Mouse (Mus musculus): ENCODE data around the gene Ccdc3.

The Ccdc3 gene

GRCm38 (mm10) chr2:5161002-5161745 lies 23.6 kb downstream of the Ccdc3 start:
- DNase-seq, result no peak

DNA sequence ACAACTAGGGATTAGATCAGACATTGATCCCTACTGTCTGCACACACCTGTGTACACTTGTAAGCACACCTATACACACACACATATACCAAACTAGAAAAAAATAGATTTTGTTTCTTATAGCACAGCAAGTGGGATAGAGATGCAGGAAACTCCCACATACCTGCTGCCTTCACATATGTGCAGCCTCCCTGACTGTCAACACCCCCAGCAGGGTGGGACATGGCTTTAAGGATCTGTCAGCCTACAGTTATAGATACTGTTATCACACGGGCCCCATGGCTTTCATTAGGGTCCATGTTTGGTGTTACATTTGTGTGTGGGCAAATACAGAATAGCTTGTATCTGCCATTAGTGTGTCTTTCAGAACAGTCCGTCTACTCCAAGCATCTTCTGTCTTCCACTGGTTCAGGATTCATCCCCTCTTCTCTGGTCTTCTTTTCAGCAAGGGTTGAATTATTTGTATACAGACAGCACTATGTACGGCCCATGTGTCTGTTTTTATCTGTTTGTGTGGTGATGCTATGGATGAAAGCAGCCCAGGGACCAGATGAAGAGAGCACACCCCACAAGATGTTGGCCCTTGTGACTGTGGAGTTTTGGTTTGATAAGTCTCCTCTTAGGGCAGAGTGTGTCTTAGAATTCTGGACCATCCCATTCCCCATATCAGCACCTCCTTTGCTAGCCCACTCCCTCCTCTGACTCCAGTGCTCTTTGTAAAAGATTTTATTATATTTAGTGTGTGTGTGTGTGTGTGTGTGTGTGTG lies 24.5 kb downstream of the Ccdc3 start:
- DNase-seq, result no peak

- no peak for DNase-seq
These were observed 25.2 kb downstream of the Ccdc3 start for GRCm38 (mm10) chr2:5162756-5163155.

- DNase-seq, result no peak
These were observed 28.4 kb downstream of the Ccdc3 start for GRCm38 (mm10) chr2:5165941-5166361.

DNA sequence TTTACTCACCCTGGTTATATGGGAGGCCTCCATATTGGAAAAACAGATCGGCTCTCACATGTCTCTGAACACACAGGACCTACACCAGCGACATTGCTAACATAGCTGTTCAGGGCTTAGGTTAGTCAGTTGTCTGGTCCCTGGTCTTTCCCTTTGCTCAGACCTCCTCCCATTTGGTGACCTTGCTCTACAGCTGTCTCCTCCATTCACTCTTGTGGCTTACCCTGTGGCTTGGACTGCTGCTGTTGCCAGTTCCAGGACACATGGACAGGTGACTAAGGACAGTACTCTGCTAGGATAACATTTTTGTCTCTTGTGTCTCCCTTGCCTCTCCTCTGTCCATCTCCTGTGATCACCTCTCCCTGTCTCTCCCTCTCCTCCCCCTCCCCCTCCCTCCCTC lies 29.2 kb downstream of the Ccdc3 start:
- DNase-seq, result no peak

- DNase-seq, result no peak
These were observed 33.2 kb downstream of the Ccdc3 start for GRCm38 (mm10) chr2:5170815-5171214.

DNA sequence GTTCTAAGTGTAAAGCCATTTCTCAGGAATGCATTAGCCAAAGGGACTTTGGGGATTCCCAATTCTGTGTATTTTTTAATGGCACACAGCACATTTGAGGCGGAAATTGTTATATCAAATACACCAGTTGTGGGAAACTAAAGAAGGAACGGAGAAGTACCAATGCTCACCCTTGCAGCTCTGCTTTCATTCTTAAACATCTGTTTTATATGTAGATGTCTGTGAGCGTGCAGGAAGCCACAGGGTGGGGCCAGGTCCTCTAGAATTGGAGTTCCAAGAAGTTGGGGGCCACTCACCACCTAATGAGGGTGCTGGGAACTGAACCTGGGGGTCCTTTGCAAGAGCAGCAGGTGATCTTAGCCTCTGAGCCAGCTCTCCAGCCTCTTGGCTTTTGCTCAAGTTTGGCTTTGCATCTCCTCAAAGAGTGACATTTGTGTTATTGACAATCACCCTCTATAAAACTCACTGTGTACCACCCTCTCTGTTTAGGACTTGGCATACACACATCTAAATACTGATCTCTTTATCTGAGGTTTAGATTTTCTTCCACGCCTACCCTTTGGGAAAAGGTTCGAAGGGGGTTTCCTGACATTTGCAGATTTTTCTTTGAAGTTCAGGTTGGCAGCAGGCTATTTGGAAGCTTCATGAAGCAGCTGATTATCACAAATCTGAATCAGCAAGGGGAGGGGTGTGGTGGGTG lies 33.9 kb downstream of the Ccdc3 start:
- DNase-seq, result no peak

- DNase-seq, result no peak
These were observed 35.2 kb downstream of the Ccdc3 start for GRCm38 (mm10) chr2:5172773-5173172.

GRCm38 (mm10) chr2:5174716-5175115 lies 37.1 kb downstream of the Ccdc3 start:
- no peak for DNase-seq

GRCm38 (mm10) chr2:5181462-5182443 lies 44.2 kb downstream of the Ccdc3 start:
- DNase-seq, result no peak

- DNase-seq, result no peak
These were observed 46.6 kb downstream of the Ccdc3 start for GRCm38 (mm10) chr2:5184166-5184565.

- no peak for DNase-seq
These were observed 48.1 kb downstream of the Ccdc3 start for GRCm38 (mm10) chr2:5185631-5186030.

- no peak for DNase-seq
These were observed 54.6 kb downstream of the Ccdc3 start for GRCm38 (mm10) chr2:5192156-5192555.

DNA sequence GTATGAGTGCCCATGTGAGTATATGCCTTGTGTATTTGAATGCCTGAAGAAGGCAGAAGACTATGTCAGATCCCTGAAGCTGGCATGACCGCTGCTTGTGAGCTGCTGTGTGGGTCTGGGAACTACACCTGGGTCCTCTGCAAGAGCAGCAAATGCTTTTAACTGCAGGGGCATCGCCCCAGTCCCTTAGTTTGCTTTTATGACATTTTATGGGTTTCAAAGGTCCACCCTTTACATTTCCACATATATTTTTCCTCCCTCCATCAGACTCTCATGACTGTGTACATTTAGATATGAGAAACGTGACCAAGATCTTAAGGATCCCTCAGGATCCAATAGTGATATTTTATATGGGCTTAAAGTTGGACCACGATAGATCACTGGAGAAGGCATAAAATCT lies 55.5 kb downstream of the Ccdc3 start:
- DNase-seq, result no peak

- DNase-seq, result no peak
These were observed 57.2 kb downstream of the Ccdc3 start for GRCm38 (mm10) chr2:5194701-5195215.

GRCm38 (mm10) chr2:5197486-5197885 lies 59.9 kb downstream of the Ccdc3 start:
- no peak for DNase-seq

- no peak for DNase-seq
These were observed 61.7 kb downstream of the Ccdc3 start for GRCm38 (mm10) chr2:5199289-5199688.

- DNase-seq, result no peak
These were observed 63.3 kb downstream of the Ccdc3 start for GRCm38 (mm10) chr2:5200817-5201364.

GRCm38 (mm10) chr2:5203146-5203545 lies 65.6 kb downstream of the Ccdc3 start:
- no peak for DNase-seq

- DNase-seq, result no peak
These were observed 67.4 kb downstream of the Ccdc3 start for GRCm38 (mm10) chr2:5204941-5205340.

DNA sequence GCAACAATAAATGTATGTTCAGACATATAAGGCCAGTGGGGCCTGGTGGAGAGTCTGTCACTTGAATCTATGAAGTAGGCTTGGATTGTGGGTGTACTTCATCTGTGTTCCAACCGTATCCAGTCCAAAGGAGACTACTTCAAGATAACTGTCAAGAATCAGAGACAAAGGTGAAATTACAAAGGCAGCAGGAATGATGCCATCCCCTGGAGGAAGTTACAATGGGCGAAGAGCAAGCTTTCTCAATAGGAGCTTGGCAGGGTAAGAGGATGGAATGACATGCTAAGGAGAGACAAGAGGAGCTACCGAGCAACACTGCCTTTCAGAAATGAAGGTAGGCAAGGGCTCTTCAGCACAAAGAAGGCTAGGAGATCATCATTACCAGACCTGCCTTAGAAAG lies 69.1 kb downstream of the Ccdc3 start:
- DNase-seq, result no peak

GRCm38 (mm10) chr2:5214581-5214980 lies 77.0 kb downstream of the Ccdc3 start:
- DNase-seq, result no peak
